Mouse (Mus musculus): ENCODE results near the gene Pdcd6ip. TPM values are rescaled to one million over a fixed set of nuclear protein-coding genes. Genes with fewer than 3 reads are reported as not detected.
A peak's percentile ranks its signal among the peaks of the same experiment; 100 is the strongest.

The Pdcd6ip gene
- polyA plus RNA-seq, 1 experiment from 2014 or later = 66.7 TPM

GRCm38 (mm10) chr9:113708361-113709280, 562 bp upstream of the Pdcd6ip start:
- no peaks in the 10 kb centered on the region for H3K27me3 ChIP-seq (ENCODE audit: control insufficient read depth, insufficient read depth, low read length)
- 55% methylated on average over 19 of the region's 19 CpGs for WGBS
- H3K4me1 ChIP-seq (replicated peaks; ENCODE audit: control insufficient read depth, insufficient read depth, low read length) = peaks cover 7% of the 10 kb centered on the region; the same call in 1 of the 2 replicates
- peak overlapping the region; percentile 96 for H3K4me3 ChIP-seq (ENCODE audit: low read depth, low read length)
- peak overlapping the region; percentile 64 for H3K4me2 ChIP-seq (ENCODE audit: low read depth, low read length, severe bottlenecking)
- H3K9me3 ChIP-seq (ENCODE audit: control insufficient read depth, low read length) = no peaks in the 10 kb centered on the region
- H3K36me3 ChIP-seq (ENCODE audit: control insufficient read depth, insufficient read depth, low read length) = no peaks in the 10 kb centered on the region
- ATAC-seq (replicated peaks; ENCODE audit: low FRiP score) (no peak; the same call in 1 of the 2 replicates), DNase-seq (ENCODE audit: low spot score) (no peak)
- H3K27ac ChIP-seq (ENCODE audit: low read depth, low read length) = no peak overlapping the region
- H3K9ac ChIP-seq (ENCODE audit: low read length) = peak overlapping the region; percentile 94

DNA sequence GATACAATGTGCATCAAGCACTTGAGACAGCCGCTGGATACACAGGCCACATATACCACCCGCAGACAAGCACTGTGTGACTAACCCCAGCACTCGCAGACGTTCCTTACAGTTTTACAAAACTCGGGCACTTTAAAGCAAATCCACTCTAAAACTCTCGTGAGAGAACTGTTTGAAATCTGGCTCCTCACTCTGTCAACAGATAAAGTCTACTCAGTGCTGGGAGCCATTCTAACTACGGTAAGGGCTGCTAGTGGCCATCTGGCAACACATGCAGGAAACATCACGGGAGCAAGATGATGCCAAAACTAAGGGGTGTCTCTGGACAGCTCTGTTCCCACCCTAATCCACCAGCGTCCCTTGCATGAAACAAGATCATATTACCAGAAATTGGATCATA, 1.2 kb downstream of the Pdcd6ip start:
- DNase-seq (ENCODE audit: low spot score) = no peak

GRCm38 (mm10) chr9:113706108-113706507, 2.0 kb downstream of the Pdcd6ip start:
- no peak for DNase-seq (ENCODE audit: low spot score)
- Histone ChIP-seq H3K9me3 (ENCODE audit: control insufficient read depth, low read length) (no peaks in the 10 kb centered on the region), H3K4me1 (replicated peaks; ENCODE audit: control insufficient read depth, insufficient read depth, low read length) (peaks cover 7% of the 10 kb centered on the region; the same call in 1 of the 2 replicates), H3K27me3 (ENCODE audit: control insufficient read depth, insufficient read depth, low read length) (no peaks in the 10 kb centered on the region), H3K4me3 (ENCODE audit: low read depth, low read length) (no peak overlapping the region), H3K27ac (ENCODE audit: low read depth, low read length) (no peak overlapping the region), H3K4me2 (ENCODE audit: low read depth, low read length, severe bottlenecking) (peak overlapping the region; percentile 64; the same call in 1 of the 2 replicates), H3K36me3 (ENCODE audit: control insufficient read depth, insufficient read depth, low read length) (no peaks in the 10 kb centered on the region), H3K9ac (ENCODE audit: low read length) (no peak overlapping the region)
- WGBS = 88% methylated on average over 2 of the region's 2 CpGs
- ATAC-seq (replicated peaks; ENCODE audit: low FRiP score) = no peak

More for the DNA sequence above, 1.2 kb downstream of the Pdcd6ip start:
- Histone ChIP-seq H3K4me2 (ENCODE audit: low read depth, low read length, severe bottlenecking) (peak overlapping the region; percentile 64), H3K9me3 (ENCODE audit: control insufficient read depth, low read length) (no peaks in the 10 kb centered on the region), H3K4me1 (replicated peaks; ENCODE audit: control insufficient read depth, insufficient read depth, low read length) (peaks cover 7% of the 10 kb centered on the region; the same call in 1 of the 2 replicates), H3K36me3 (ENCODE audit: control insufficient read depth, insufficient read depth, low read length) (no peaks in the 10 kb centered on the region), H3K4me3 (ENCODE audit: low read depth, low read length) (peak overlapping the region; percentile 96), H3K27me3 (ENCODE audit: control insufficient read depth, insufficient read depth, low read length) (no peaks in the 10 kb centered on the region), H3K9ac (ENCODE audit: low read length) (peak overlapping the region; percentile 94; the same call in 1 of the 2 replicates), H3K27ac (ENCODE audit: low read depth, low read length) (no peak overlapping the region)
- 78% methylated on average over 9 of the region's 9 CpGs for WGBS
- no peak for ATAC-seq (replicated peaks; ENCODE audit: low FRiP score)

DNA sequence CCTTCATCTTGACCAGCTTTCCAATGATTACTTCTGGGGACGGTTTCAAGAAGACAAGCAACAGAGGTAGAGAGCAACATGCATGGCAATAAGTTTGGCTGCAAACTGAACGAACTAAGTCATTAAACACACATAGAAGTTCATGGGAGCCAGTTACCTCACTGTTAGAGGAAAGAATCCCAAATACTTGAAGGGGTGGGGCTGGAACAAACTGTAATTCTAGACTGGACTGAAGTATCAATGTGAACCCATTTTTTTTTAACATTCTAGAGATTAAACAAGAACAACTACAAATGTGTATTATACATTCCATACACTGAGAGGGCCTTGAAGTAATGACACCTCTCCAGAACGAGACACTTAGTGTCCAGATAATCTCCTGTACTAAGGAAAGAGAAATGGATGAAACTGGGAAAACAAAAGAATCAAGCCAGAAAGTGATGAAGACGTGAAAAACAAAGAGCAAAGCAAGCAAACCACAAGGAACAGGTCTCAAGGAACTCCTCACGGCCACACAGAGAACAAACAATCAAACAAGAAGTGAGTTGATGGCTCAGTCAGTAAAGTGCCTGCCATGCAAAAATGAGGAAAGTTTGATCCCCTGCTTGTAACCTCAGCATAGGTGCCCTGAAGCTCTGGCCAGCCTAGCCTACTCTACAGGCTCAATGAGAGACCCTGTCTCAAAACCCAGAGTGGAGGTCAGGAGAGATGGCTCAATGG, 6.5 kb downstream of the Pdcd6ip start:
- peaks cover 3% of the 10 kb centered on the region; the same call in 1 of the 2 replicates for H3K4me1 ChIP-seq (replicated peaks; ENCODE audit: control insufficient read depth, insufficient read depth, low read length)
- no peaks in the 10 kb centered on the region for H3K9me3 ChIP-seq (ENCODE audit: control insufficient read depth, low read length)
- DNase-seq (ENCODE audit: low spot score) (no peak), ATAC-seq (replicated peaks; ENCODE audit: low FRiP score) (no peak)
- no peak overlapping the region for H3K9ac ChIP-seq (ENCODE audit: low read length)
- H3K36me3 ChIP-seq (ENCODE audit: control insufficient read depth, insufficient read depth, low read length) = peaks cover 2% of the 10 kb centered on the region; the same call in 1 of the 2 replicates
- WGBS = 94% methylated on average over 5 of the region's 5 CpGs
- no peak overlapping the region for H3K27ac ChIP-seq (ENCODE audit: low read depth, low read length)
- no peaks in the 10 kb centered on the region for H3K27me3 ChIP-seq (ENCODE audit: control insufficient read depth, insufficient read depth, low read length)
- no peak overlapping the region for H3K4me3 ChIP-seq (ENCODE audit: low read depth, low read length)
- no peak overlapping the region for H3K4me2 ChIP-seq (ENCODE audit: low read depth, low read length, severe bottlenecking)

DNA sequence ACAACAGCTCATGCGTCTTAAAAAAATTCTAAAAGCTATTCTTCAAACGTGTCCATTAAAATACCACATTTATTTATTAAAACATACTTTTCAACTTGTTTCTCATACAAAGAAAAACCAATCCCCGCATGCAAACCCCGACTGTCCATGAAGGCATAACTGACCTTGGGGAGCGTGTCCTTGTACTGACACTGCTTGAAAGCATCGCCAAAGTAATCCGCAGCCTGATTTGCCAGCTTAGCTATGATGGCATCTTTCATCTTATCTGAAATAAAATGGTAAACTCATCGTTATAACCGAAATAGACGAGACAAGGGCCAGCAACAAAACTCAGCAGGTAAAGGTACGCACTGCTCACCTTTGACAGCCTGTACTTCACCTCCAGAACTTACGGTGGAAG, 20.6 kb downstream of the Pdcd6ip start:
- DNase-seq (ENCODE audit: low spot score) = no peak
- Histone ChIP-seq H3K9me3 (ENCODE audit: control insufficient read depth, low read length) (no peaks in the 10 kb centered on the region), H3K9ac (ENCODE audit: low read length) (no peak overlapping the region), H3K4me2 (ENCODE audit: low read depth, low read length, severe bottlenecking) (no peak overlapping the region), H3K4me1 (replicated peaks; ENCODE audit: control insufficient read depth, insufficient read depth, low read length) (no peaks in the 10 kb centered on the region), H3K27ac (ENCODE audit: low read depth, low read length) (no peak overlapping the region), H3K36me3 (ENCODE audit: control insufficient read depth, insufficient read depth, low read length) (peaks cover 8% of the 10 kb centered on the region; the same call in 1 of the 2 replicates), H3K4me3 (ENCODE audit: low read depth, low read length) (no peak overlapping the region), H3K27me3 (ENCODE audit: control insufficient read depth, insufficient read depth, low read length) (no peaks in the 10 kb centered on the region)
- 95% methylated on average over 12 of the region's 12 CpGs for WGBS
- no peak for ATAC-seq (replicated peaks; ENCODE audit: low FRiP score)

GRCm38 (mm10) chr9:113673721-113674120, 34.3 kb downstream of the Pdcd6ip start:
- Histone ChIP-seq H3K27me3 (ENCODE audit: control insufficient read depth, insufficient read depth, low read length) (no peaks in the 10 kb centered on the region), H3K27ac (ENCODE audit: low read depth, low read length) (no peak overlapping the region), H3K4me1 (replicated peaks; ENCODE audit: control insufficient read depth, insufficient read depth, low read length) (no peaks in the 10 kb centered on the region), H3K4me2 (ENCODE audit: low read depth, low read length, severe bottlenecking) (no peak overlapping the region), H3K9me3 (ENCODE audit: control insufficient read depth, low read length) (no peaks in the 10 kb centered on the region), H3K9ac (ENCODE audit: low read length) (no peak overlapping the region), H3K4me3 (ENCODE audit: low read depth, low read length) (no peak overlapping the region), H3K36me3 (ENCODE audit: control insufficient read depth, insufficient read depth, low read length) (peaks cover 3% of the 10 kb centered on the region)
- DNase-seq (ENCODE audit: low spot score) (no peak), ATAC-seq (replicated peaks; ENCODE audit: low FRiP score) (no peak)
- WGBS = 98% methylated on average over 6 of the region's 6 CpGs

GRCm38 (mm10) chr9:113672352-113672751, 35.7 kb downstream of the Pdcd6ip start:
- H3K9ac ChIP-seq (ENCODE audit: low read length) = no peak overlapping the region
- H3K36me3 ChIP-seq (ENCODE audit: control insufficient read depth, insufficient read depth, low read length) = peaks cover 8% of the 10 kb centered on the region
- H3K27ac ChIP-seq (ENCODE audit: low read depth, low read length) = no peak overlapping the region
- no peak overlapping the region for H3K4me3 ChIP-seq (ENCODE audit: low read depth, low read length)
- no peaks in the 10 kb centered on the region for H3K27me3 ChIP-seq (ENCODE audit: control insufficient read depth, insufficient read depth, low read length)
- peaks cover 3% of the 10 kb centered on the region; the same call in 1 of the 2 replicates for H3K9me3 ChIP-seq (ENCODE audit: control insufficient read depth, low read length)
- ATAC-seq (replicated peaks; ENCODE audit: low FRiP score) = no peak
- 96% methylated on average over 5 of the region's 5 CpGs for WGBS
- no peaks in the 10 kb centered on the region for H3K4me1 ChIP-seq (replicated peaks; ENCODE audit: control insufficient read depth, insufficient read depth, low read length)
- no peak overlapping the region for H3K4me2 ChIP-seq (ENCODE audit: low read depth, low read length, severe bottlenecking)
- DNase-seq (ENCODE audit: low spot score) = no peak

DNA sequence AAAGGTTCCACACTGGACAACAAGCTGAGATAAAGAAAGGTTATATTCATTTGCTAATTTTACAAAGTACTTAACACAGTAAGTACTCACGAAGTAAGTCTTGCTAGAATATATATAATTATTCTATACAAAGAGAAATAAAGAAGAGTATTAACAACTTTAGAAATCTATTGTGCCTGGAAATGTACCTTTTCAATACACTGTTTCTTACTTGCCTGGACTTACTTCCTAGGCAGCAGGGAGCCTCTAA, 37.3 kb downstream of the Pdcd6ip start:
- WGBS = 93% methylated on average over 1 of the region's 1 CpGs
- no peak for DNase-seq (ENCODE audit: low spot score)
- Histone ChIP-seq H3K27me3 (ENCODE audit: control insufficient read depth, insufficient read depth, low read length) (no peaks in the 10 kb centered on the region), H3K4me2 (ENCODE audit: low read depth, low read length, severe bottlenecking) (no peak overlapping the region), H3K4me3 (ENCODE audit: low read depth, low read length) (no peak overlapping the region), H3K36me3 (ENCODE audit: control insufficient read depth, insufficient read depth, low read length) (peaks cover 8% of the 10 kb centered on the region), H3K4me1 (replicated peaks; ENCODE audit: control insufficient read depth, insufficient read depth, low read length) (no peaks in the 10 kb centered on the region), H3K27ac (ENCODE audit: low read depth, low read length) (no peak overlapping the region), H3K9me3 (ENCODE audit: control insufficient read depth, low read length) (peaks cover 3% of the 10 kb centered on the region; the same call in 1 of the 2 replicates), H3K9ac (ENCODE audit: low read length) (no peak overlapping the region)
- ATAC-seq (replicated peaks; ENCODE audit: low FRiP score) = no peak

All from forebrain, embryonic 11.5 days (tissue).